Mouse (Mus musculus): Measurements from ENCODE around the gene Fbxo33. TPM values are rescaled to one million over a fixed set of nuclear protein-coding genes. Genes with fewer than 3 reads are reported as not detected.

Gene Fbxo33
- polyA plus RNA-seq, 1 experiment: 3.6 TPM

DNA sequence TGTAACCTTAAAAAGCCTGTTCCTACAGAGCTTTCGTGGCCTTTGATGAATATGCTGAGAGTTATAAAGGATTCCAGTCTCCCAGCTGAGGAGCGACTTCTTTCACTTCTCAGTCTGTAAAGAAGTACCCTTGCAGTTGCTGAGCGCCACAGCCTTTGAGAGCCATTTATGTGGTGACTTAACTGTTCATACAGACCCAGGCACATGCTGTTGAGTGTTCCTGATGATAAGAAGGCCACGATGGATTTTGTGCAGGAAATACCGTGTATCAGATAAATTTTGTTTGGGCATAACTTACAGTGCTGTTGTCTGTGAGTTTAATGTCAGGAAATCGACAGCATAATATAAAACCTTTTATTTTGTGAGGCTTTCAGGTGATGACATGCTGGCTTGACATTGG, 55.0 kb downstream of the Fbxo33 start:
- peaks cover 27% of the 10 kb centered on the region for H3K4me1 ChIP-seq
- H3K27me3 ChIP-seq (replicated peaks): no peaks in the 10 kb centered on the region
- TF ChIP-seq GATA1 (IDR thresholded peaks at IDR 0.05; ENCODE audit: borderline replicate concordance, low read length): no peak
- no peak for TF ChIP-seq FLI1 (IDR thresholded peaks at IDR 0.05; ENCODE audit: low read length)
- no peak overlapping the region for H3K4me3 ChIP-seq (replicated peaks)
- H3K36me3 ChIP-seq (replicated peaks; ENCODE audit: low read length): peaks cover 94% of the 10 kb centered on the region
- no peaks in the 10 kb centered on the region for H3K9me3 ChIP-seq

GRCm38 (mm10) chr12:59162797-59163196, 56.7 kb downstream of the Fbxo33 start:
- H3K4me3 ChIP-seq (replicated peaks): no peak overlapping the region
- no peaks in the 10 kb centered on the region for H3K27me3 ChIP-seq (replicated peaks)
- no peaks in the 10 kb centered on the region for H3K9me3 ChIP-seq
- peaks cover 95% of the 10 kb centered on the region for H3K36me3 ChIP-seq (replicated peaks; ENCODE audit: low read length)
- H3K4me1 ChIP-seq: peaks cover 27% of the 10 kb centered on the region
- TF ChIP-seq GATA1 (IDR thresholded peaks at IDR 0.05; ENCODE audit: borderline replicate concordance, low read length) (no peak), FLI1 (IDR thresholded peaks at IDR 0.05; ENCODE audit: low read length) (no peak)

GRCm38 (mm10) chr12:59161091-59161490, 58.4 kb downstream of the Fbxo33 start:
- Histone ChIP-seq H3K9me3 (no peaks in the 10 kb centered on the region), H3K4me3 (replicated peaks) (no peak overlapping the region), H3K36me3 (replicated peaks; ENCODE audit: low read length) (peaks cover 96% of the 10 kb centered on the region), H3K4me1 (peaks cover 27% of the 10 kb centered on the region), H3K27me3 (replicated peaks) (no peaks in the 10 kb centered on the region)
- TF ChIP-seq GATA1 (IDR thresholded peaks at IDR 0.05; ENCODE audit: borderline replicate concordance, low read length) (no peak), FLI1 (IDR thresholded peaks at IDR 0.05; ENCODE audit: low read length) (no peak)

Other genes starting within 250 kb of the Fbxo33 start
- gene Sec23a, start 207.7 kb downstream of the Fbxo33 start, polyA plus RNA-seq (2012; ENCODE audit: insufficient read depth, low replicate concordance): 1.2 and 1.5 TPM in 2 replicates
- gene Gemin2, start 206.3 kb downstream of the Fbxo33 start, polyA plus RNA-seq (2012; ENCODE audit: insufficient read depth, low replicate concordance): 1.8 TPM in 1 of 2 replicates, not detected in the other
- 15.5 and 76.7 TPM in 2 replicates for gene Trappc6b, start 158.3 kb downstream of the Fbxo33 start, polyA plus RNA-seq (2012; ENCODE audit: insufficient read depth, low replicate concordance)
- 14.7 and 32.9 TPM in 2 replicates for gene Pnn, start 152.8 kb downstream of the Fbxo33 start, polyA plus RNA-seq (2012; ENCODE audit: insufficient read depth, low replicate concordance)
- 12.8 and 26.3 TPM in 2 replicates for gene Mia2, start 123.9 kb downstream of the Fbxo33 start, polyA plus RNA-seq (2012; ENCODE audit: insufficient read depth, low replicate concordance)